Mouse (Mus musculus) CH12.LX (cell line): ENCODE results near the gene Flna. TPM values are rescaled to one million over a fixed set of nuclear protein-coding genes. Genes with fewer than 3 reads are reported as not detected.

Source experiments
- DNase-seq: peaks from one replicate; pipeline ENCODE4 v3.0.0-alpha.2; 2013; ENCODE audit errors: extremely low read depth
- H3K27ac ChIP-seq: 2 replicates; pipeline ENCODE4 v1.5.1; 2012; ENCODE audit warnings: low read depth, mild to moderate bottlenecking, control low read depth, moderate library complexity; ENCODE audit not compliant: insufficient read depth
- H3K27me3 ChIP-seq: replicated peaks from 2 replicates; pipeline ENCODE3; 2012; ENCODE audit warnings: inconsistent platforms
- H3K36me3 ChIP-seq, 2 experiments: replicated peaks in 1 of 2; 2 replicates each; pipeline versions ENCODE3 to v1.6.1; 2012; ENCODE audit warnings: inconsistent platforms in 1 of 2, low read length in 1 of 2, mild to moderate bottlenecking in 1 of 2, mixed read lengths in 1 of 2, moderate library complexity in 1 of 2; ENCODE audit not compliant: control insufficient read depth in 1 of 2, insufficient read depth in 1 of 2
- H3K4me1 ChIP-seq, 2 experiments: 2 replicates each; pipeline ENCODE4 v1.6.1; 2012; ENCODE audit warnings: inconsistent platforms in 1 of 2, moderate library complexity in 1 of 2; ENCODE audit not compliant: insufficient read depth in 2 of 2, control insufficient read depth in 1 of 2
- H3K4me2 ChIP-seq: 2 replicates; pipeline ENCODE4 v1.6.1; 2012; ENCODE audit warnings: low read depth, mild to moderate bottlenecking, control low read depth; ENCODE audit not compliant: poor library complexity, insufficient read depth, severe bottlenecking
- H3K4me3 ChIP-seq, 3 experiments: fragments of 150-350 bp in 1 of 3; sonication (generic) in 1 of 3; replicated peaks in 1 of 3; 2 replicates each; pipeline versions ENCODE3 to v1.5.1; 2011 to 2012; ENCODE audit warnings: low read depth in 2 of 3, low read length in 2 of 3, mild to moderate bottlenecking in 2 of 3, moderate library complexity in 2 of 3, control low read depth in 1 of 3, improper control_type of control experiment in 1 of 3, inconsistent platforms in 1 of 3, mixed read lengths in 1 of 3; ENCODE audit not compliant: poor library complexity in 1 of 3
- H3K79me2 ChIP-seq: replicated peaks from 2 replicates; pipeline ENCODE4 v1.6.1; 2012; ENCODE audit warnings: mild to moderate bottlenecking, moderate library complexity; ENCODE audit not compliant: control insufficient read depth, poor library complexity, insufficient read depth, severe bottlenecking; ENCODE audit errors: extremely low read depth
- H3K9ac ChIP-seq: 2 replicates; pipeline ENCODE4 v1.6.1; 2012; ENCODE audit warnings: low read depth, mild to moderate bottlenecking, control low read depth, moderate library complexity; ENCODE audit not compliant: insufficient read depth
- H3K9me3 ChIP-seq: replicated peaks from 2 replicates; pipeline ENCODE3; 2012; ENCODE audit warnings: low read length, inconsistent platforms, mixed read lengths
- CHD2 ChIP-seq: IDR thresholded peaks from 2 replicates; pipeline ENCODE4 v1.6.1; 2011; ENCODE audit warnings: low read length, improper control_type of control experiment
- ELF1 ChIP-seq: IDR thresholded peaks from 2 replicates; pipeline ENCODE4 v1.6.1; 2014; ENCODE audit warnings: low read depth, mild to moderate bottlenecking, inconsistent platforms, low read length, improper control_type of control experiment
- EP300 ChIP-seq: IDR thresholded peaks from 2 replicates; pipeline ENCODE4 v1.6.1; 2011; ENCODE audit warnings: low read length, improper control_type of control experiment
- JUND ChIP-seq: conservative IDR thresholded peaks from 2 replicates; pipeline ENCODE4 v1.6.1; 2011; ENCODE audit warnings: low read depth, low read length, improper control_type of control experiment
- KAT2A ChIP-seq: IDR thresholded peaks from 2 replicates; pipeline ENCODE4 v1.6.1; 2012; ENCODE audit warnings: low read length, improper control_type of control experiment, inconsistent platforms; ENCODE audit not compliant: insufficient replicate concordance
- MAFK ChIP-seq: IDR thresholded peaks from 2 replicates; pipeline ENCODE4 v1.6.1; 2011; ENCODE audit warnings: low read length, improper control_type of control experiment; ENCODE audit not compliant: insufficient replicate concordance
- MEF2A ChIP-seq: IDR thresholded peaks from 2 replicates; pipeline ENCODE4 v1.6.1; 2014; ENCODE audit warnings: low read depth, mild to moderate bottlenecking, inconsistent platforms, low read length, improper control_type of control experiment, borderline replicate concordance
- MXI1 ChIP-seq: IDR thresholded peaks from 2 replicates; pipeline ENCODE4 v1.6.1; 2011; ENCODE audit warnings: mild to moderate bottlenecking, low read depth, low read length, improper control_type of control experiment
- POLR2A ChIP-seq: IDR thresholded peaks from 2 replicates; pipeline ENCODE4 v1.6.1; 2011; ENCODE audit warnings: low read depth, mild to moderate bottlenecking, improper control_type of control experiment, low read length
- POLR2AphosphoS2 ChIP-seq: IDR thresholded peaks from 2 replicates; pipeline ENCODE4 v1.6.1; 2011; ENCODE audit warnings: low read depth, low read length, improper control_type of control experiment
- SIN3A ChIP-seq: IDR thresholded peaks from 2 replicates; pipeline ENCODE4 v1.6.1; 2012; ENCODE audit warnings: low read length, improper control_type of control experiment, inconsistent platforms
- SMC3 ChIP-seq: IDR thresholded peaks from 2 replicates; pipeline ENCODE4 v1.6.1; 2011; ENCODE audit warnings: low read depth, low read length, improper control_type of control experiment
- TBP ChIP-seq: conservative IDR thresholded peaks from 2 replicates; pipeline ENCODE4 v1.6.1; 2011; ENCODE audit warnings: low read depth, low read length, improper control_type of control experiment
- TCF12 ChIP-seq: IDR thresholded peaks from 2 replicates; pipeline ENCODE4 v1.6.1; 2014; ENCODE audit warnings: low read depth, mild to moderate bottlenecking, inconsistent platforms, low read length, improper control_type of control experiment
- USF1 ChIP-seq: IDR thresholded peaks from 2 replicates; pipeline ENCODE4 v1.6.1; 2014; ENCODE audit warnings: low read depth, mild to moderate bottlenecking, inconsistent platforms, low read length, improper control_type of control experiment
- ZC3H11A ChIP-seq: IDR thresholded peaks from 2 replicates; pipeline ENCODE4 v1.6.1; 2012; ENCODE audit warnings: low read depth, mild to moderate bottlenecking, inconsistent platforms, low read length, improper control_type of control experiment
- ZMIZ1 ChIP-seq: IDR thresholded peaks from 2 replicates; pipeline ENCODE4 v1.6.1; 2012; ENCODE audit warnings: low read depth, mild to moderate bottlenecking, inconsistent platforms, low read length, improper control_type of control experiment
- ZNF384 ChIP-seq: IDR thresholded peaks from 2 replicates; pipeline ENCODE4 v1.6.1; 2012; ENCODE audit warnings: low read depth, low read length, improper control_type of control experiment, inconsistent platforms
- dilution Hi-C: fragments of 300-500 bp; cut with MboI; formaldehyde crosslinking; loops from 2 replicates; pipeline ENCODE4 v1.14.3; 2020; ENCODE audit warnings: low sequenced_read_pairs; ENCODE audit not compliant: extremely low pct_unique_long_range_greater_than_20kb, extremely low pct_ligation_motif_present
- in situ Hi-C: fragments of 300-500 bp; cut with MboI; formaldehyde crosslinking; loops from 3 replicates; pipeline ENCODE4 v1.14.3; 2019; ENCODE audit warnings: low sequenced_read_pairs, low pct_ligation_motif_present, low pct_unique_long_range_greater_than_20kb, mixed read lengths
- polyA plus RNA-seq: library from polyadenylated mRNA; unstranded; fragments of >175 nt; gene quantifications from 2 replicates; pipeline ENCODE4 v1.2.1, GENCODE M21; 2012; ENCODE audit warnings: low read depth; ENCODE audit not compliant: insufficient read length
- total RNA-seq, 2 experiments: library from RNA; depleted of rRNA; stranded (reverse); fragments of 300-350 nt in 1 of 2; fragments of >200 nt in 1 of 2; gene quantifications; 2 replicates each; pipeline ENCODE4 v1.2.3; 2012 to 2014

Flna gene
- total and polyA plus RNA-seq, 3 experiments, result 56.8 to 91.6 (median 78.7) TPM

DNA sequence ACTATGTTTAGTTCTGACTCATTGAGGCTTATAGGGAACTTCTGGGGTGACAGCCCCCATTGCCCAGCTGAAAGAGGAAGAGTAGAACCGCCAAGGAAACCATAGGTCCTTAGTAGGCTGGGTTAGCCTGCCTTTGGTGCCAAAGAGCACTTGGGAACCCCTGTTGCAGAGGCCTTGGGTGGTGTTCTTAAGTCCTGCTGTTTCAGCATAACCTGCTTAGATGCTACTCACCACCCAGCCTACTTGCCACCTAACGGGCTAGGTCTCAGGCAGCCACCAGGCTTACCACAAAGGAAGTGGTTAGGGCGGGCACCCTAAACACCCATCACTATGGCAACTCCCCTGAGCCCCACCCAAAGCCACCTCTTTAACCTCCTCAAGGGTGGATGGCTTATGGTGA lies 5.8 kb downstream of the Flna start:
- Histone ChIP-seq H3K79me2 (peaks cover 13% of the 10 kb centered on the region; the same call in 1 of the 2 replicates), H3K4me3 (no peak overlapping the region), H3K36me3 (peaks cover 39 to 43% of the 10 kb centered on the region in 2 experiments), H3K9ac (no peak overlapping the region), H3K27me3 (no peaks in the 10 kb centered on the region), H3K9me3 (no peaks in the 10 kb centered on the region), H3K4me2 (peak overlapping the region; percentile 90), H3K4me1 (peaks cover 4 to 19% of the 10 kb centered on the region in 2 experiments; a peak in 3 of 4 replicates), H3K27ac (peak overlapping the region; percentile 53; the same call in 1 of the 2 replicates)
- dilution Hi-C loops (no loop called here), in situ Hi-C loops (loop anchor here (10.0 kb wide), 1 partner anchor 119 kb away; the partner anchor contains the start of gene Opn1mw)
- TF ChIP-seq CHD2 (no peak), TCF12 (no peak), TBP (no peak), ZMIZ1 (no peak), USF1 (no peak)
- peak; percentile 66 for DNase-seq

DNA sequence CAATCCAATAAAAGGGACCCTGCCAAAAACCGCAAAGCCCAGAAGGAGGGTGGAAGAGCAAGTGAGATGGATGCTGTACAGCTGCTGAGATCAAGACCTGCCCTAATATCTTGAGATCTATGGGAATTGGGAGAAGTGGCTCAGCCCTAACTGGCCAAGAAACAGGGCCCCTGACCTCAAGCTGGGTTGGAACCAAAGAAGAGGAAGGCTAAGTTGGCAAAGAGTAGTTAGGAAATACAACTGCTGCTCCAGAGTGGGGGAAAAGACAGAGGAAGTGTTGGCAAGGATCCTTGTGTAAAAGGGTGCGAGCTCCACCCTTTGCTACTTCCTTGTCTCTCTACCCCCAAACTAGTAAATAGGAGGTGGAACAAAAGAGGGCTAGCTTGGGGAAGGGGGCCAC lies 6.2 kb downstream of the Flna start:
- in situ Hi-C loops, result loop anchor here (10.0 kb wide), 1 partner anchor 119 kb away; the partner anchor contains the start of gene Opn1mw

DNA sequence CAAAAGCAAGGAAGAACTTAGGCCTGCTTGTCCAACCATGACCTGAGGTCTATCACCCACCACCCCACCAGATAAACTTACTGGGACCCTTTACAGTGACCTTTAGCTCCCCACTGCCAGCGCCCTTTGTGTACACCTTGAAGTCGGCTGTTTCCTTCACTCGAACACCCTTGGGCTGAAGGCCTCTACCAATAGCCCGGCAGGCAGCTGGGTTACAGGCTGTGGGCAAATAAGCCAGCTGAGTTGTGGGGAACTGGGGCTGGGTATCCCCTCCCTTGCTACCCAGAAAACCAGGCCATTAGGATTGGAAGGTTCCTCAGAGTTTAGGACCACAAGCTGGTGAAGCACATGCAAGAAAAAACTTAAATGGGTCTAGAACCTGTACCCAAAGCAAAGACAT lies 9.3 kb downstream of the Flna start:
- H3K36me3 ChIP-seq, result peaks cover 65 to 74% of the 10 kb centered on the region in 2 experiments
- TF ChIP-seq SMC3 (no peak), KAT2A (no peak), JUND (no peak), MEF2A (no peak)
- TF ChIP-seq, all 38 proteins: peak for 0
- Histone ChIP-seq H3K79me2 (peaks cover 11% of the 10 kb centered on the region; the same call in 1 of the 2 replicates), H3K4me1 (peaks cover 4 to 17% of the 10 kb centered on the region in 2 experiments; a peak in 3 of 4 replicates), H3K9ac (no peak overlapping the region), H3K27ac (no peak overlapping the region), H3K4me2 (no peak overlapping the region), H3K27me3 (no peaks in the 10 kb centered on the region), H3K9me3 (no peaks in the 10 kb centered on the region), H3K4me3 (no peak overlapping the region)
- in situ Hi-C loops, result loop anchor here (10.0 kb wide), 1 partner anchor 116 kb away; the partner anchor contains the start of gene Opn1mw
- no peak for DNase-seq
- dilution Hi-C loops, result no loop called here

More for the DNA sequence above, 6.2 kb downstream of the Flna start:
- DNase-seq, result no peak
- H3K4me1 ChIP-seq, result peaks cover 4 to 17% of the 10 kb centered on the region in 2 experiments; a peak in 3 of 4 replicates
- peak overlapping the region; percentile 45; the same call in 1 of the 2 replicates for H3K4me2 ChIP-seq
- no peaks in the 10 kb centered on the region for H3K9me3 ChIP-seq
- peaks cover 13% of the 10 kb centered on the region; the same call in 1 of the 2 replicates for H3K79me2 ChIP-seq
- peak overlapping the region; percentile 53 for H3K27ac ChIP-seq
- peaks cover 41 to 47% of the 10 kb centered on the region in 2 experiments for H3K36me3 ChIP-seq
- dilution Hi-C loops, result no loop called here
- no peak overlapping the region for H3K4me3 ChIP-seq
- no peaks in the 10 kb centered on the region for H3K27me3 ChIP-seq
- no peak overlapping the region for H3K9ac ChIP-seq
- TF ChIP-seq SIN3A (no peak), MAFK (no peak), POLR2A (no peak), MXI1 (no peak), ELF1 (no peak), USF1 (no peak), ZC3H11A (no peak), CHD2 (no peak), ZNF384 (no peak), EP300 (no peak), POLR2AphosphoS2 (no peak)
